Mouse (Mus musculus): ENCODE data around the gene Mob3a. TPM values are rescaled to one million over a fixed set of nuclear protein-coding genes. Genes with fewer than 3 reads are reported as not detected.
A peak's percentile ranks its signal among the peaks of the same experiment; 100 is the strongest.

The Mob3a gene
- polyA plus RNA-seq, 1 experiment from 2014 or later: 57.5 TPM

DNA sequence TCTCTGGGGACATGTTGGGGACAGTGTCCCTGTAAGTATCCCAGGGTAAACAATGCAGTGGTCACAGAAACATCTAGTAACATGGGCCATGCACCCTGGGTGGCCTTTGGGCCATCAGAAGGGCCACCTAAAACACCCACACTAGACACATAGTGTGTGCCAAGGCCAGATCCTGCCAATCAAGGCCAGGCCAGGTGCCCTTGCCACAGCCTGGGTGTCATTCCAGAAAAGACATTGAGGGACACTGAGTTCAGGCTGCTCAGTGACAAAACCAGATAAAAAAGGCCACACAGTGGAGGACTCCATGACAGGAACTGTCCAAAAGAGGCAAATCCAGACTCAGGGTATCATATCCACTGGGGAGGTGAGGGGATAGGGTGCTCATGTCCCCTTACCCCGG is 18.1 kb downstream of the Mob3a start:
- no peak overlapping the region for H3K27ac ChIP-seq (replicated peaks)
- no peak overlapping the region for H3K4me3 ChIP-seq
- H3K9ac ChIP-seq: no peak overlapping the region
- no peaks in the 10 kb centered on the region for H3K9me3 ChIP-seq
- no peak overlapping the region for H3K4me2 ChIP-seq
- ATAC-seq (ENCODE audit: low FRiP score, low read depth): no peak
- H3K27me3 ChIP-seq: no peaks in the 10 kb centered on the region
- H3K36me3 ChIP-seq: peaks cover 27% of the 10 kb centered on the region
- H3K4me1 ChIP-seq (replicated peaks): peaks cover 10% of the 10 kb centered on the region
- 100% methylated on average over 1 of the region's 1 CpGs for WGBS

DNA sequence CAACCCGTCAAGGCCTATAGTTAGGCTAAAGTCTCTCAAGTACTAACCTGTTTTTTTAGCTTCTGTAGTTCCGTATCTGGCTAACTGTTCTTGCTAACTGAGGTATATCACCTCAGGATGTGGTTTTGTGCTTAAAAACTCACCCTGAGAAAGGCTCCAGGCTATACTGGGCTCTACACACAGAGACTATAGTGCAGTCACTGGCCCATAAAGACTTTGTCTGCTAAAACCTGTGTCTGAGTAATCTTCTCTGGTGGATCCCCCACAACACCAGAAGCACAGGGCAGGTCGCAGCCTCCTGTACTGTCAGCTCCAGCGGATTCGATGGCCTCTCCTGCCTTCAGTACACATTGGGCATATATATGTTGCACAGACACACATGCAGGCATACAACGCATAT is 19.8 kb downstream of the Mob3a start:
- Histone ChIP-seq H3K36me3 (peaks cover 23% of the 10 kb centered on the region), H3K4me1 (replicated peaks) (peaks cover 27% of the 10 kb centered on the region), H3K9me3 (no peaks in the 10 kb centered on the region), H3K27ac (replicated peaks) (no peak overlapping the region), H3K4me3 (no peak overlapping the region), H3K27me3 (no peaks in the 10 kb centered on the region), H3K9ac (no peak overlapping the region), H3K4me2 (no peak overlapping the region)
- no peak for ATAC-seq (ENCODE audit: low FRiP score, low read depth)
- 94% methylated on average over 6 of the region's 6 CpGs for WGBS

DNA sequence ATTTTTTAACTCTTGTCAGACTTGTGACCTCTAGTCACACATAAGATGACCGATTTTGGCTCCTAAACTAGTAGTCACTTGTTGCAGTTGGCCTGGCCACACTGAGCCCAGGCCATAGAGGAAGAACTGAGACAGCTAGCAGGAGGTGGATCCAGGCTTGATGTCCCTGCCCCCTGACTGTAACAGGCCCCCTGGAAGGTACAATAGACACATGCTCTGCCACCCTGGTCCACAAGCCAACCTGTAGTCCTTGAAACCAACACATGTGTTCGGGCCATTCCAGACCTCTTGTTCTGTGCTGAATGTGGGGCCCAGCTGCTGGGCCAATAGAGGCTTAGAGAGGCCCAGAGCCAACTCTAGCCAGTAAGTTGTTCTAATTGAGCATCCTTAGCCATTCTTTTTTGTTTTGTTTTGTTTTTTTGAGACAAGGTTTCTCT is 21.5 kb downstream of the Mob3a start:
- H3K9ac ChIP-seq: no peak overlapping the region
- no peak overlapping the region for H3K4me3 ChIP-seq
- peaks cover 6% of the 10 kb centered on the region for H3K36me3 ChIP-seq
- WGBS: 81% methylated on average over 2 of the region's 2 CpGs
- peaks cover 31% of the 10 kb centered on the region for H3K4me1 ChIP-seq (replicated peaks)
- H3K27ac ChIP-seq (replicated peaks): no peak overlapping the region
- no peak for ATAC-seq (ENCODE audit: low FRiP score, low read depth)
- no peaks in the 10 kb centered on the region for H3K27me3 ChIP-seq
- no peak overlapping the region for H3K4me2 ChIP-seq
- no peaks in the 10 kb centered on the region for H3K9me3 ChIP-seq

DNA sequence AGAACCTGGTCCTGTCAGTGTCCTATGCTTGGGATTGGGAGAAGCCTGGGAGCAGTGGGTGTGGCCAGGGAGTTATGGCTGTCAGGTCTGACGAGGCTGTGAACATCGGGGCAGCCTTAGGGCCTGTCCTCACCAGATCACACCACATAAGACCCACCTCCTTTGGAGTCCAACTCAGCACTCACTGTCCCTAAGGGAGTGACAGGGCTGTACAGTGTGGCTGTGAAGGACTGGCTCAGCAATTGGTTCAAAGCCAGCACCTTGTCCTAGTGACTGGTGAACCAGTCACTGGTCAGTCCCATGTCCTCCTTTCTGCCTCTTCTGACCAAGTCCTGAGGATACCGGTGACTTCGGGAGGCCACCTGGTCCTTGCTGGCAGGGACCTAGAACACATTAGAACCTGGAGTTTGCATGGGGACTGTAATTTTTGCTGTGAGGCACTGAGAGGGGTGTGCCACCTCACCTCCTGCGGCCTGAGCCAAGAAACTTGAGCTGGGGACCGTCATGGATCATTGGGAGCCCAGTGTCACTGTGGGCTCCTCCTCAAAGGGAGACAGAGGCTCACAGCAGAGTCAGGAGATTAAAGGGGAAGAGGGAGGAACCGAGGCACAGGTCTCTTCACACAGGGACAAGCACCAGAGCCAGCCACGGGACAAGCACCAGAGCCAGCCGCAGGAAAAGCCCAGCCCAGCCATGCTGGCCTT is 22.1 kb downstream of the Mob3a start:
- no peak overlapping the region for H3K4me2 ChIP-seq
- H3K36me3 ChIP-seq: no peaks in the 10 kb centered on the region; the same call in 1 of the 2 replicates
- no peaks in the 10 kb centered on the region for H3K9me3 ChIP-seq
- 67% methylated on average over 9 of the region's 9 CpGs for WGBS
- H3K9ac ChIP-seq: no peak overlapping the region
- H3K27me3 ChIP-seq: no peaks in the 10 kb centered on the region
- no peak overlapping the region for H3K4me3 ChIP-seq
- H3K4me1 ChIP-seq (replicated peaks): peaks cover 37% of the 10 kb centered on the region
- H3K27ac ChIP-seq (replicated peaks): peak overlapping the region; percentile 93; the same call in 1 of the 2 replicates
- no peak for ATAC-seq (ENCODE audit: low FRiP score, low read depth)

DNA sequence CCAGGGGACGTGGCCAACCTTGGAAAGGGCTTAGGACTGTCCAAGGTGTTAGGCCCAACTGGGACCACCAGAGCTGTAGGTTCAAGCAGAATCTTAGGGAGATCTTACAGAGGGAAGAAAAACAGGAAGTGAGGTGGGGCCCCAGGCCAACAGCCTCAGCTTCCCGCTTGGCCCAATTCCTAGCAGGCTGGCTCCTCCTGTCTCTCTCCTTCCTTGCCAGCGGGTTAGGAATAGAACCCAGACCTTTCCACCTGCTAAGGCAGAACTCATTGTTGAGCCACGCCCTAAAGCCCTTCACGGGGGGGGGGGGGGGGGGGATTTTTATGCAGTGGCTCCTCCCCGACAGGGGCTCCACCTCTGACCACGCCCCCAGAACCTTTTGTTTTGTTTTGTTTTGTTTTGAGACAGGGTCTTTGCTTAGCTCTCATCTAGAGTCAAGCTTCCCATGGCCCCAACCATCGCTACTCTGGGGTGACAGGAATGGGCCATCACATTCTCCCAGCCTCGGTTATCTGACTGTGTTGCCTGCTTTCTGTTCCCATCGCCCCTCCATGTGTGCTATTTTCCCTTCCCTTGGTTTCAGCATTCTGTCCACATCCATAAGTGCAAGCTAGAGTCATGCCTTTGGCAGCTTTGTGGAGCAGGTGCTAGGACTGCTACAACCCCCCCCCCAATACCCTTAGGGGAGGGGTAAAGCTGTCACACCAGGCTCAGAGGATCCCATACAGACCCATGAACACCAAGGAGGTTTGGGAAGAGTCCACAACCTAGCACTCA is 23.0 kb downstream of the Mob3a start:
- no peak overlapping the region; the same call in 1 of the 2 replicates for H3K4me2 ChIP-seq
- ATAC-seq (ENCODE audit: low FRiP score, low read depth): no peak
- peaks cover 46% of the 10 kb centered on the region for H3K4me1 ChIP-seq (replicated peaks)
- H3K36me3 ChIP-seq: no peaks in the 10 kb centered on the region
- H3K9ac ChIP-seq: 0 out of 2 replicates have a peak overlapping the region, but pooled peaks have one; percentile 4
- H3K27ac ChIP-seq (replicated peaks): peak overlapping the region; percentile 93
- no peaks in the 10 kb centered on the region for H3K9me3 ChIP-seq
- no peak overlapping the region for H3K4me3 ChIP-seq
- WGBS: 54% methylated on average over 8 of the region's 10 CpGs
- H3K27me3 ChIP-seq: no peaks in the 10 kb centered on the region

DNA sequence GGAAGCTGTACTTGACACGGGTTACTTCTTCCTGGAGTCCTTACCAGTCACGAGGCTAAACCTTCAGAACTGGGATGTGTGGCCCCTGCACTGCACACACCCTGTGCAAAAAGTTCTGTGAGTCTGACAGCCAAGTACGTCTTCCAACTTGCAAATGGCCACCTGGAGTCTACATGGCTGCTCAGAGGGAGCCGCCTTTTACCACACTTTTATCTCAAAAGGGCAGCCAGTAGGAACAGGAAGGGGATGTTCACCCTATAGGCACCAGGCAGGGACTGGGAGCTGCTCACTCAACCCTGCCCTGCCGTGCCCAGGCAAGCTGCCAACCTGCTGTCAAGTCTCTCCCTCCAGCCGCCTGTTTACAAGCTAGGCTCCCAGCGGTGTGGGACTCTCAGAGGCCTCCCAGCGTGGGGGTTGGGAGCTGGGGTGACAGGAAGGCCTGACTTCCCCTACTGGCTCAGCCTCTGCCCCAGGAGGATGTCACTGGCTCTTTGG is 23.8 kb downstream of the Mob3a start, which contains the start of gene Mknk2:
TSS of gene Mknk2 (minus strand) at position 171 of the 495 bp plus-strand sequence.
- H3K9me3 ChIP-seq: no peaks in the 10 kb centered on the region
- peak within 1 kb of the TSS; percentile 73 for H3K4me3 ChIP-seq
- WGBS: 30% methylated on average over 8 of the region's 8 CpGs
- ATAC-seq (ENCODE audit: low FRiP score, low read depth): peak; percentile 4; the same call in 1 of the 2 replicates
- H3K27me3 ChIP-seq: no peaks in the 10 kb centered on the region
- peaks cover 54% of the 10 kb centered on the region for H3K4me1 ChIP-seq (replicated peaks)
- peak within 1 kb of the TSS; percentile 93 for H3K27ac ChIP-seq (replicated peaks)
- H3K9ac ChIP-seq: peak within 1 kb of the TSS; percentile 63
- H3K36me3 ChIP-seq: no peaks in the 10 kb centered on the region
- peak within 1 kb of the TSS; percentile 89 for H3K4me2 ChIP-seq

DNA sequence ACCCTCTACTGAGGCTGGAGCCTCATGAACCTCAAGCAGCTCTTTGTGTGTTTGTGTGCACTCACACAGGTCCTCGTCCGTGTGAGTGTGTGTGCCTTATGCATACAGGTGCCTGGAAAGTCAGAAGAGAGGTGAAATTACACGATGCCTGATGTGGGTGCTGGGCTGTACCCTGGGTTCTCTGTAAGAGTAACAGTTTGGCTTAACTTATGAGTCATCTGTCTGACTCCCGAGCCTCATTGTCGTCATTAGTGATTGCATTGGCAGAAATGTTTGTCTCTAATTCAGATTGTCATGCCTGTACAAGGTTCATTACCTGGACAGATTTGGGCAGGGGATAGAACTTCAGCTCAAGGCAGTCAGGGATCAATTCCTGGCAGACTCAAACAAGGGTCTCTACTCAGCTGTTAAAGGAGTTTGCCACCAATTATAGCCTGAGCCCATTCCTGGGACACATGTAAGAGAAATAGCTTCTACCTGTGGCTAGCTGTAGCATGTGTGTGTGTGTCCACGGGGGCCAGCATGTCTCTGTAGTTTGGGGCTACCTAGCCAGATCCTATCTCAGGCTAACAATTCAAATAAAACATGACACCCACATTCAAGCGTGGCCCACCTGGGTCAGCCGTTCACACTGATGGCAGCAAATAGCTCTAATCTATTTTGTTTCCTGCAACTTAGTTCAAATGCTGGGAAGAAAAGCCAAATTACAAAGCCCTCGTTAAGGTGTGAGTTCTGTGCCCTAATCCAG is 24.5 kb downstream of the Mob3a start:
- Histone ChIP-seq H3K4me2 (peak overlapping the region; percentile 89), H3K27ac (replicated peaks) (peak overlapping the region; percentile 93), H3K27me3 (no peaks in the 10 kb centered on the region), H3K4me1 (replicated peaks) (peaks cover 61% of the 10 kb centered on the region), H3K9ac (peak overlapping the region; percentile 63), H3K4me3 (peak overlapping the region; percentile 73), H3K36me3 (no peaks in the 10 kb centered on the region), H3K9me3 (no peaks in the 10 kb centered on the region)
- 43% methylated on average over 9 of the region's 9 CpGs for WGBS
- ATAC-seq (ENCODE audit: low FRiP score, low read depth): no peak

DNA sequence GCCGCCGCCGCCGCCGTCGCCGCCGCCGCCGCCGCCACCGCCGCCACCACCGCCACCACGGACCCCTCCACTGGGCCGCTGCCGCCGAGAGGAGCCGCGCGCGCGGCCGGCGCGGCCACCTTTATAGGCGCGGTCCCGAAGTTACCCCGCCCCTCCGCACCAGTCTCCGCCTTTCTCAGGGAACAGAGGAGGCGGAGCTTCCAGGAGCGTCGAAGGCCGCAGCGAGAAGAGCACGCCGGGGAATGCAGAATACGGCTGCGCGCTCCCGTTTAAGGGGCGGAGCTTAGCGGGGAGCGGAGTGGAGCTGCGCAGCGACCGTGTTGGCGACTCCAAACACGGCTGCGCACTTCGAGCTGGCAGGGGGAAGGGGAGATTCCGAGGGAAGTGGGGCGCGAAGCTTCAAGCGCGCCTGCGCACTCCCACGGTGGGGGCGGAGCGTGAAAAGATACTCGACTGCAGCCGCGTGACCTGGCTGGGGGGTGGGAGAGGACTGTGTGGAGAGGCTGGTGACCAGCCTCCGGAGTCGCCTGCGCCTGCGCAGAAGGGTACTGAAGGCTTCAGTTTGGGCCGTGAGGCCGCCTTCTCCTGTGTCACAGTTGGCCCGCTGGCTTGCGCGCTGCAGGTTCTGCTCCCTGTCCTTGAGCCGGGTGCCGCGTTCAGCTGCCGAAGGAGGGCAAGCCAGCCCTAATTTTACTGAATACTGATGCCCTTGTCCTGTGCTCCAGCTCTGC is 25.4 kb downstream of the Mob3a start:
- H3K4me1 ChIP-seq (replicated peaks): peaks cover 71% of the 10 kb centered on the region
- no peaks in the 10 kb centered on the region for H3K27me3 ChIP-seq
- peak overlapping the region; percentile 82 for H3K9ac ChIP-seq
- H3K27ac ChIP-seq (replicated peaks): peak overlapping the region; percentile 93
- ATAC-seq (ENCODE audit: low FRiP score, low read depth): peak; percentile 94
- no peaks in the 10 kb centered on the region for H3K9me3 ChIP-seq
- H3K4me3 ChIP-seq: peak overlapping the region; percentile 73
- WGBS: under 1% methylated on average over 63 of the region's 78 CpGs
- H3K36me3 ChIP-seq: peaks cover 4% of the 10 kb centered on the region
- peak overlapping the region; percentile 89 for H3K4me2 ChIP-seq

DNA sequence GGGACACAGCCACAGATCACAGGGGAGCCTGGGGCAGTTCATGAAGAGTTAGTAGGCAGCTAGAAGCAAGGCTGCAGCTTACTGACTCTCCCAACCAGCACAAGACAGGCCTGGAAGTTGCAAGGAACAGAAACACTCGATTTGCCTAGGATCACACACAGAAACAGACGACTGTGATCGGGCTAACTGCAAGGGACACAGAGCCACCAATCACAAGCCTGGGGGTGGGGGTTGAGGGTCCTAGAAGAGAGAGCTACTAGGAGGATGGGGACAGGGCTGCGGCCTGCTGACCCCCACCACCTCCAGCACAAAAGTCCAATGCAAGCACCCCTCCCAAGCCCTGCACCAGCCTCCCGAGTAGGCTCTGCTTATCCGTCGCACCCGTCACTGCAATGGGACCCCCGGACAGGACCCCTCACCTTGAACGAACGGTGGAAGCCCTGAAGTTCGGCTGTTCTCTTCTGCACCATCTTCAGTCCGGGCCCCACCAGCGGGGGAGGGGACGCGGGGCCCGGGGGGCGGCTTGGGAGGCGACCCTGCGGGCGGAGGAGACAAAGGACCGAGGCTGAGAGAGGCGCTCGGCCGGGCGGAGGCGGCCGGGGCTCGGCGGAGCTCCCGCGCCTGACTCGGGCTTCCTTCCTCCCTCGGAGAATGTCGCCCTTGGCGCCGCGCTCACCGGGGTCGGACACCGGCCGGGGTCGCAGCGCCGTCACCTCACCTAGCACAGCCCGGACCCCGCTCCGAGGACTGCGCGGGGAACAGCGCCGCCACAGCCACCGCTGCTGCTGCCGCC is 26.2 kb downstream of the Mob3a start:
- H3K9me3 ChIP-seq: no peaks in the 10 kb centered on the region
- ATAC-seq (ENCODE audit: low FRiP score, low read depth): peak; percentile 0; the same call in 1 of the 2 replicates
- H3K27me3 ChIP-seq: no peaks in the 10 kb centered on the region
- H3K36me3 ChIP-seq: peaks cover 11% of the 10 kb centered on the region
- 1% methylated on average over 33 of the region's 54 CpGs for WGBS
- peak overlapping the region; percentile 82 for H3K9ac ChIP-seq
- peak overlapping the region; percentile 93 for H3K27ac ChIP-seq (replicated peaks)
- H3K4me3 ChIP-seq: peak overlapping the region; percentile 73
- H3K4me1 ChIP-seq (replicated peaks): peaks cover 77% of the 10 kb centered on the region
- H3K4me2 ChIP-seq: peak overlapping the region; percentile 89

DNA sequence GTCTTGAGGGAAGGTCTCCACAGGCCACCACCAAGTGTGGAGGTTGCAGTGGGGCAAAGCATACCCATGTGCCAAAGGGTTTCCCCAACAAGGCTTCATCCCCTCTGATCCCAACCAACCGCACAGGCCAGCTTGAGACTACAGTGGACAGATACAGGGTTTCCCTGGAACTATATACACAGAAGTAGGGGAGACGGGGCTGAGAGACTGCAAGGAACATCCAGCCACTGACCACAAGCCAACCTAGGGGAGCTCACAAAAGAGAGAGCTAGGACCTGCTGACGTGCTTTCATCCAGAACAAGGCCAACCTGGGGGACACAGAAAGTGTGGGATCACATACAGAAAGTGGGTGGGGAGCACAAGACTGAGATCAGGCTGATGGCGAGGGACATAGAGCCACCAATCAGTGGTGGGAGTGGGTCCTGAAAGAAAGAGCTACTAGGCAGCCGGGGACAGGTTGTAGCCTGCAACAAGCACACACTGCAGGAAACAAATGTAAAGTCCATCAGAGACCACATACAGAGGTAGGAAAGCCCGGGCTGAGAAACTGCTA is 26.8 kb downstream of the Mob3a start:
- ATAC-seq (ENCODE audit: low FRiP score, low read depth): no peak
- Histone ChIP-seq H3K4me1 (replicated peaks) (peaks cover 82% of the 10 kb centered on the region), H3K4me3 (peak overlapping the region; percentile 73), H3K9ac (peak overlapping the region; percentile 82), H3K36me3 (peaks cover 13% of the 10 kb centered on the region), H3K27me3 (no peaks in the 10 kb centered on the region), H3K27ac (replicated peaks) (peak overlapping the region; percentile 93), H3K9me3 (no peaks in the 10 kb centered on the region), H3K4me2 (peak overlapping the region; percentile 89)
- WGBS: 15% methylated on average over 6 of the region's 6 CpGs
